Mouse (Mus musculus) thymus, adult 2 months (tissue): Measurements from ENCODE around the gene Pusl1.

Source experiments
- CTCF ChIP-seq: fragments of 200-500 bp; IDR thresholded peaks from 2 replicates; pipeline ENCODE4 v1.5.1; 2012; ENCODE audit warnings: mild to moderate bottlenecking, control low read depth, low read length, moderate library complexity, borderline replicate concordance; ENCODE audit not compliant: control insufficient read depth, poor library complexity, insufficient read depth; ENCODE audit errors: extremely low read depth
- POLR2A ChIP-seq: fragments of 200-500 bp; IDR thresholded peaks from 2 replicates; pipeline ENCODE4 v1.6.1; 2012; ENCODE audit warnings: mild to moderate bottlenecking, low read length, control low read depth, moderate library complexity; ENCODE audit not compliant: control insufficient read depth, poor library complexity, insufficient read depth; ENCODE audit errors: extremely low read depth

GRCm38 (mm10) chr4:155871404-155871803 is 20.2 kb downstream of the Pusl1 start:
- TF ChIP-seq POLR2A, result no peak
- no peak for TF ChIP-seq CTCF
